Mouse (Mus musculus) CH12.LX (cell line): ENCODE data around the gene Slc2a3.

Experiments
- CTCF ChIP-seq, 2 experiments: IDR thresholded peaks in 1 of 2; conservative IDR thresholded peaks in 1 of 2; 2 replicates each; pipeline ENCODE4 v1.5.1; 2011 to 2012; ENCODE audit warnings: low read depth in 2 of 2, low read length in 2 of 2, improper control_type of control experiment in 1 of 2, inconsistent platforms in 1 of 2, mild to moderate bottlenecking in 1 of 2, moderate library complexity in 1 of 2
- ELF1 ChIP-seq: IDR thresholded peaks from 2 replicates; pipeline ENCODE4 v1.6.1; 2014; ENCODE audit warnings: low read depth, mild to moderate bottlenecking, inconsistent platforms, low read length, improper control_type of control experiment
- EP300 ChIP-seq: IDR thresholded peaks from 2 replicates; pipeline ENCODE4 v1.6.1; 2011; ENCODE audit warnings: low read length, improper control_type of control experiment
- IRF4 ChIP-seq: IDR thresholded peaks from 2 replicates; pipeline ENCODE4 v1.6.1; 2014; ENCODE audit warnings: low read depth, mild to moderate bottlenecking, inconsistent platforms, low read length, improper control_type of control experiment
- JUND ChIP-seq: conservative IDR thresholded peaks from 2 replicates; pipeline ENCODE4 v1.6.1; 2011; ENCODE audit warnings: low read depth, low read length, improper control_type of control experiment
- KAT2A ChIP-seq: IDR thresholded peaks from 2 replicates; pipeline ENCODE4 v1.6.1; 2012; ENCODE audit warnings: low read length, improper control_type of control experiment, inconsistent platforms; ENCODE audit not compliant: insufficient replicate concordance
- MAFK ChIP-seq: IDR thresholded peaks from 2 replicates; pipeline ENCODE4 v1.6.1; 2011; ENCODE audit warnings: low read length, improper control_type of control experiment; ENCODE audit not compliant: insufficient replicate concordance
- MAX ChIP-seq: IDR thresholded peaks from 2 replicates; pipeline ENCODE4 v1.6.1; 2011; ENCODE audit warnings: low read length, improper control_type of control experiment
- MXI1 ChIP-seq: IDR thresholded peaks from 2 replicates; pipeline ENCODE4 v1.6.1; 2011; ENCODE audit warnings: mild to moderate bottlenecking, low read depth, low read length, improper control_type of control experiment
- NELFE ChIP-seq: IDR thresholded peaks from 2 replicates; pipeline ENCODE4 v1.6.1; 2011; ENCODE audit warnings: low read depth, low read length, improper control_type of control experiment
- POLR2A ChIP-seq: IDR thresholded peaks from 2 replicates; pipeline ENCODE4 v1.6.1; 2011; ENCODE audit warnings: low read depth, mild to moderate bottlenecking, improper control_type of control experiment, low read length
- POLR2AphosphoS2 ChIP-seq: IDR thresholded peaks from 2 replicates; pipeline ENCODE4 v1.6.1; 2011; ENCODE audit warnings: low read depth, low read length, improper control_type of control experiment
- RAD21 ChIP-seq: IDR thresholded peaks from 2 replicates; pipeline ENCODE4 v1.6.1; 2011; ENCODE audit warnings: low read depth, mild to moderate bottlenecking, low read length, improper control_type of control experiment, moderate library complexity
- SIN3A ChIP-seq: IDR thresholded peaks from 2 replicates; pipeline ENCODE4 v1.6.1; 2012; ENCODE audit warnings: low read length, improper control_type of control experiment, inconsistent platforms

DNA sequence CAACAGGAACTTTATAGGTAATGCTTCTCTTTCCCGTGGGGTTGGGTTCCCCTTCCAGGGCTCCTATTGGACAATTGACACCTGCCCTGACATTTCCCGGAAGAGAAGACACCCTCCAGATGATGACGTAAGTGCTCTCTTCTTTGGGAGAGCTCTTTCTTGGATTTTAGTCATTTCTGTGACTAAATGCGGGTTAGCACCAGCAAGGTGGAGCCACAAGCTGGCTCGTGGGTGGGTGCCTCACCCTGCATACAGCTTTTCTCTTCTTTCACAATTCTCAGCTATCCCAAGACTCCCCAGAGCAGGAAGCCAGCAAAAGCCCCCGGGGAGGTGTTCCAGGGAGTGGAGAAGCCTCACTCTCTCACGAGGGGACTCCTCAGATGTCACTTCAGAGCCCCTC, 31.4 kb upstream of the Slc2a3 start:
- TF ChIP-seq CTCF (conservative IDR thresholded peaks at IDR 0.05 in 1 of 2, IDR thresholded peaks at IDR 0.05 in 1 of 2; ENCODE audit: low read depth in 2 of 2, low read length in 2 of 2) (no peak), MAFK (no peak), MAX (no peak), POLR2A (no peak), POLR2AphosphoS2 (no peak), IRF4 (no peak), ELF1 (no peak), EP300 (no peak), MXI1 (no peak), KAT2A (no peak), NELFE (no peak), SIN3A (no peak), JUND (no peak), RAD21 (no peak)
